Mouse (Mus musculus) T-helper 1 cell (primary cell): ENCODE data around the gene Alg6.

Experiments used
- in situ Hi-C: fragments of 300-600 bp; cut with MboI, MseI; formaldehyde crosslinking; loops from one replicate; pipeline ENCODE4 v1.15.1; 2025; ENCODE audit warnings: high pct_unique_total_duplicates

The Alg6 gene

DNA sequence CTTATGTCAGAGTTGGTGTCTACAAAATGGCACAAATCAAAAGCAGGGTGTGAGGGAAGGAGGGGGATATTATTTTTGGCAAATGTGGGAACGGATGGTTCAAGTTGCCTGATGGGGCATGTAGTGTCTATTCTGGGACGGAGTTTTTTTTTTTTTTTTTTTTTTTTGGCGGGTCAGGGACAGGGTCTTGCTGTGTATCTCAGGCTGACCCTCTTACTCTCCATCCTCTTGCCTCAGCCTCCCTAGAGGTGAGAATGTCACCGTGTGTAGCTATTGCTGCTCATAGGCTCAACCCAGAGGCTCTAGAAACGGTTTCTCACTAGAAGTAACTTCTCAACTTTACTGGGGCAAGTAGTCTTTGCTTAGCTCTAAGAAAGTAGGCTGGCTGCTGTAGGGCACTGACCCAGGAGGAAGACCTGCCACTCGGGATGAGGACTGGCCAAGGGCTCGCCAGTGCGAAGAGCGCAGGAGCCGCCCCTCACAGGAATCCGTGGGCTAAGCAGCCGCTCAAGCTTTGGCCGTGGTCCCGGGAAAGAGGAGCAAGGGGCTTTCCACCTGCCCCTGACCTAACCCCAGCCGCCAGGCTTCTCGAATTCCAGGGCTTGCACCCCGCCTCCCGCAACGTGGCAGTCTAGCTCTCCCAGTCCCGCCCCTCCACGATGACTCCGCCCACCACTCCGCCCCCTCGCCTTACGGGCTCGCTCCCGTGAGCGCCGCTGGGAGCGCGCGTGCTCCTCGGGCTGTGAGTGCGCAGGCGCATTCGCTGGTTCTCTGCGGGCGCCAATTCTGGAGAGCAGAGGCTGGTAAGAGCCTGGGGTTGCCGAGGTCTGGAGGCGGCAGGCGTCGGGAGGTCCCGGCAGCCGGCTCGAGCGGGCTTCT is at the start of gene Alg6:
Gene Alg6 (plus strand): TSS at position 761 of the 879 bp plus-strand sequence.
- in situ Hi-C loops = no loop called here

DNA sequence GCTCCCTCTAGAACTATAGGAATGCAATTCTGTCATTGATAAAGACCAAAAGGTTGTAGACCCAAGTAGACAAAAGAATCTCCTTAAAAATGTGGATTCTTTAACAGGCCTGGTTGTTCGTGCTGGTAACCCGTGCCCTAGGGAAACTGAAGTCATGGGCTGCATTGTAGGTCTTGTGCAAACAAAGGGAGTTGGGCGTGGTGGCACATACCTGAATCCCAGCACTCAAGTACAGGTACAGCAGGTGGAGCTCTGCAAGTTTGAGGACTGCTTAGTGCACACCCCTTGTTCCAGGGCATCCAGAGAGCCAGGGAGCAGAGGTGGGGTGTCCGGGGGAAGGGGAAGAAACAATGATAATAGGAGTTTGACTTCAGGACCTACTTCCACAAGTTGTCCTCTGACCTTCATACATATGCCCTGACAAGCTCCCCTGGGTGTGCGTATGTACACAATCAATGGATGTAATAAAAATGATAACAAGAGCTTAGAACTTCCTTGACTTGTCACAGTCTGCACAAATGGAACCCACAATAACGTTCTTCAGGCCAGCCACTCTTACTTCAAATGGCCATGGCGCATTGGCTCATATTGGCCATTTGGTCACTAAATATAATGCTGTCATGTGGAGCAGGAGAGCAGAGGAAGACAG is 45.1 kb upstream of the Alg6 start:
- in situ Hi-C loops = no loop called here

GRCm38 (mm10) chr4:99675191-99675590 is 40.3 kb upstream of the Alg6 start:
- in situ Hi-C loops = no loop called here

GRCm38 (mm10) chr4:99683941-99684340 is 31.5 kb upstream of the Alg6 start:
- in situ Hi-C loops = no loop called here

DNA sequence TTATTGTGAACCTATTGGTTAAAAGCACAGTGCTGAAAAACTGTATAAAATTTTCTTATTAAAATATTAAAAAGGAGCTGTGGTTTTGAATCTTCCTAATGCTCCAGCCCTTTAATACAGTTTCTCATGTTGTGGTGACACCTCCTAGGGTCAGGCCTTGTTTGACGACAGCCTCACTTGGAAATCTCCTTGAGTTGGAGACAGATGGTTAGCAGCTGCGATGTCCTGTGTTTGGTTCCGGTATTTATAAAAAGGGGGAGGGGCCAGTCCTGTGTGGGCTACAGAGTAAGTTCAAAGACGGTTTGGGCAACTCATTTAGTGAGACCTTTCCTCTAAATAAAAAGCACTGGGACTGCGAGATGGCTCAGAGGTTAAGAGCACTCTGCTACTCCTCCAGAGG is 29.2 kb upstream of the Alg6 start:
- in situ Hi-C loops = no loop called here

DNA sequence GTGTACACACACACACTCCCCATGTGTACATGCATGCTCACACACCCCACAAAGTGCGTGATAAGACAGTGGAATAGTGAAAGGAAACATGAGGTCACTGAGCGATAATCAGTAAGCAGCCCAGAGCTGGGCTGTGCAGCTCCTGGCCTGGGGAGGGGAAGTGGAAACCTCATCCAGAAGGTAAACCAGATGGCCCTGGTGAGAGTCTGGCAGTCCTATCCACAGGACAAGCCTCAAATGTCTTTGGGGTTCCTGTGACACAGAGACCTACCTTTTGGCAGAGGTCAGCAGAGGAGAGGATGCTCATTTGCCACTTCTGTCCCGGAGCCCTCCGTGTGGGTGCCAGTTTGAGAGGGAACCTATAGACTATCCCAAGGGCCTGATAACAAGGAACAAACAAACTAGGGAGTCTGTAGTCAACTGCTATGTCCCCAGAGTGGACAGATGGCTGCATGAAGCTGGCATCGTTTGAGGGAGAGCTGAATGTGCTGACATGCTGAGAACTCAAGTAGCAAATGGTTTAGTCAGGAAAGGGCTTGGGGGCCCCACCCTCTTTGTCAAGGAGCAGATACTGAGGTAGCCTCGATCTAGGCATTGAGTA is 2.8 kb upstream of the Alg6 start:
- in situ Hi-C loops = no loop called here

DNA sequence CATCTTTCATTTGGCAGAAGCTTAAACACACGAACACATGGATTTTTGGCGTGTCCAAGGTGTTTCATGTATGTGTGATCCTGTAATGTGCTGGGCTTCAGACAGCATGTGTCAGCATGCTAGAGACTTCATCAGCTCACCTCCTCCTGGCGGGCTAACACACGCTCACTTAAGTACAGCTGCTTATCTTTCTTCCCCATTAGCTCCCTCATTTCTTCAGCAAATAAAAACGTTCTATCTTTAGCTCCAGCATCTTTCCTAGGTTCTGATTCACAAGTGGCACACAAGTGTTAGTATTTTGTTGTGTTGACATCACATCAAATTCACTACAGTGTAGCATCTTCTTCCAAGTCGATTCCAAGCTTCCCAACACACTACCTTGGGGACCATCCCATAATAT is 1.5 kb upstream of the Alg6 start:
- in situ Hi-C loops = no loop called here

DNA sequence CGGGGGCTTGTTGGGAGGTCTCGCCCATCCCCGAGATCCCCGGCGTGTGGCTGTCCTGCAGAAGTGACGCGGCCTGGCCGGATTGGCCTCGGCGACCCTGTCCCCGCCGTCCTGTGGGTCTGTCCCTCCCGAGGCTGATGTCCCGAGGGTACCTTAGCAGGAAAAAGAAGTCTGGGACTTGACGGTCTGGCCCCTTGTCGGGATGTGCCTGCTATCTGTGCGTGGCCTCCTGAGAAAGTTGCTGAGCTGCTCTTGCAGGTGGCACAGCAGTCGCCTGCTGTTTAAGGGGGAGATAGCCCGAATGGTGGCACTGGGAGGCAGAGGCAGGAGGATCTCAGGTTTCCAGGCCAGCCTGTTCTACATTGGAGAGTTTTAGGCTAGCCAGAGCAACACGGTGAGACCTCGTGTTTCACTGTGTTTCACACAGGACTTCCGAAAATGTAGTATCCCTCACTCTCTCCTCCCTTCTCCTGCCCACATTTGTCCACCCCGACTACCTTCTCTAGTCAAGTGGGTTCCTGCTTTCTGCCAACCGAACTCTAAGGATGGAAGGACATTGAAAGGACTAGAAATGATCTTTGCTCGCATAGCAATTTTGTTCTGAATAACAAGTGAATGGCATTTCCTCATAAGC is 436 bp downstream of the Alg6 start:
- in situ Hi-C loops = no loop called here

DNA sequence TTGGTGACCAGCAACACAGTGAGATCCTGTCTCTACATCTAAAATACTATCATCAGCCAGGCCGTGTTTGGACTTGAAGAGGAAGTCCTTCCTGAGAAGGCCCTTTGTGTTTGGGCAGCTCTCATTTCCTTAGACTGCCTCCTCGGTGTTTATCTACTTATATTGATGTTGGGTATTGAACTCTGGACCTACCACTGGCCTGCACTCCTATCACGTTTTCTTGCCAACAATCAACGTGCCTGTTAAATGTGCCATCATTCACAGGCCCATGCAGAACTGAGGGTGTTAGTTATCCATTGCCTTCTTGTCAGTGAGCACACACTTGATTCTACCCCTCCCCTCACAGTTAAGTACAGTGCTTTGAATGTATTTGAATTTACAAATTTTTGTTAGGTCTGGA is 2.4 kb downstream of the Alg6 start:
- in situ Hi-C loops = no loop called here

GRCm38 (mm10) chr4:99724331-99724730 is 8.9 kb downstream of the Alg6 start:
- in situ Hi-C loops = loop anchor here (10.0 kb wide), 1 partner anchor 190 kb away; no protein-coding TSS in a partner anchor

DNA sequence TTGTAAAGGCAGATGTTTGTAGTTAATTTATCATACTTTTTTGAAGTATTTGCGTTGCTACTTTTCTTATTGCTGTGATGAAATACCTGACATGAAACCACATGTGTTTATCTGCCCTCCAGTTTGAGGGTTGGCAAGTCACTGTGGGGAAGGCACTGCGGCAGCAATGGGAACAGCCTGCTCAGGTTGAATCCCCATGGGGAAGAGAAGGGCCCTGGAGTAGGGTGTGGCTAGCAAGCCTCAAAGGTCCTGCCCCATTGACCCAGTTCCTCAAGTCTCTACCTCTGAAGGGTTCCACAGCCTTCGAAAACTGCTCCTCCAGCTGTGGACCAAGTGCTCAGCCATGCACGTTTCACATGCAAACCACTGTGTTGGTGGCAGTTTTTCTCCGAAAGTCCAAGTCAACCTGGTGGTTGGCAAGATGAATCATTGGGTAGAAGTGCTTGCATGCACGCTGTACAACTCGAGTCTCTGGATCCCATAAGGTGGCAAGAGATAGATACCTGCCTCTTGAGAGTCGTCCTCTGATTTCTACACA is 10.5 kb downstream of the Alg6 start:
- in situ Hi-C loops = loop anchor here (10.0 kb wide), 1 partner anchor 189 kb away; no protein-coding TSS in a partner anchor

- in situ Hi-C loops = no loop called here
These were observed 24.4 kb downstream of the Alg6 start for GRCm38 (mm10) chr4:99739836-99740235.

GRCm38 (mm10) chr4:99752426-99752825 is 37.0 kb downstream of the Alg6 start:
- in situ Hi-C loops = no loop called here

- in situ Hi-C loops = no loop called here
These were observed 50.8 kb downstream of the Alg6 start for GRCm38 (mm10) chr4:99766303-99766702.

DNA sequence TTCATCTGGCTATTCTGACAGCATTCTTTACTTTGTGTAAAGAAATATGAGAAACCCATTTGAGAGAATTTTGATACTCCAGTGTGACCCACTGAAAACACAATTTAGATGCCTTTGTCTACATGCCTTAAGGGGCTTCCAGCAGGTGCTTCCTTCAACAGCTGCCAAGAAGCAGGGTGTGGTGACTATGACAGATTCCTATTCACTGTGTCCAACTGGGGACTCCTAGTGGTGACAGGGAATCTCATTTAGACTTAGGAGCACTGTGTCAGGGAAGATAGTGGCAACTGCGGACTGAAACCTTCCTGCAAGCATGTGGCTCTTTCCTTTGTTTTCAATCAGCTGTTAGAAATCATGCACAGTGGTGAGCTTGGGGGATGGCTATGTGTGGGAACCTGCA is 51.3 kb downstream of the Alg6 start:
- in situ Hi-C loops = no loop called here

DNA sequence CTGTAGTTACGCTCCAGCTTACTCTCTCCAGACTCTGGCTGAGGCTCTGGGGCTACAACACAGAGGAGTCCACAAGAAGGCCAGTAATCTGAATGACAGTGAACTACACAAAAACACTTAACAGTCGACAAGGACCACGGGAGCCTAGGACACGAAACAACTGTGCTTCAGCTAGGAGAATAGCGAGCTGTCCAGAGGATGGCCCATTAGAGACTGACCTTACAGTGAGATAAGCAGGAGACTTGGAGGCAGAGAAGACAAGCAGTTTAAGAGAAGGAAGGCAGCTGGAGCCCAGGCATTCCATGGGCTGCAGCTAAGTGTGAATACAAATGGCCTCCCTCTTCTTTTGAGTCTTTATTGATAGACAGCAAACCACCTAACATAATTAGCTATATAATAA is 55.1 kb downstream of the Alg6 start:
- in situ Hi-C loops = no loop called here

DNA sequence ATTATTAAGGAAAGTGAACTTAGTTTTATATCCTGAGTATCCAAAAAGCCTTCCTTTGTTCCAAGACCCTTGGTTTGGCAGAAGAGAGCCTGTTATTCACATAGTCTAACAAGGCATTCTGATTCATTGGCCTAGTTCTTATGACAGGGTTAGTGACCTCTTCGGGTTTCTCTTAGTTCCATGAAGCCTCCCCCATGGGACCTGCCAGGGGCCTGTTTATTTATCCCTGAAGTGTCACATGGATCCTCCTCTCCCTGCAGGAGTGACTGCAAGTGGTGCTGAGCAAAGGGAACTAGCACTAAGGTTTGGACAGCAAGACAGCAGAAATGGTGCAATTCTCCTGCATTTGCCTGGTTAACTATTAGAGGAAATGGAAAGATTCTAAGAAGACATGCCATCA is 57.6 kb downstream of the Alg6 start:
- in situ Hi-C loops = no loop called here

DNA sequence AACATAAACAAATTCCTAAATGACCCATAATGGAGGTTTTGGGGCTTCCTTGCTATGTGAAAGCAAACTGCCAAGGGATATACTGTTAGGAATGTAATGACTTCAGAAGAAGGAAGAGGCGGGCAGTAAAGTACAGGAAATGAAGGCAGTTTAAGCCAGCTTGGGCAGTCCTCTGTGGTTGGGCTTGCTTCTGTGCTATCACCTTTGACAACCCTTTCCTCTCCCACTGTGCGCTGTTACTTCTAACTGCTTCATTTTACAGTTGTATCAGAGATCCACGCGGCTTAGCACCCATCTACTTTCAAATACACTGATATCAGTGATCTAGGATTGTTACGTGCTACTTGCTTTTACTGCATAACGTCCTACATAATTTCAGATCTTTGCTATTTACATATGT is 76.9 kb downstream of the Alg6 start:
- in situ Hi-C loops = no loop called here
